Mouse (Mus musculus): Measurements from ENCODE around the gene Tcap. TPM values are rescaled to one million over a fixed set of nuclear protein-coding genes. Genes with fewer than 3 reads are reported as not detected.

Tcap gene
- polyA plus RNA-seq, 1 experiment from 2014 or later, result 1.7 TPM

Other genes with a start within 250 kb of the Tcap start
- gene Fbxl20, start 233.4 kb upstream of the Tcap start, polyA plus RNA-seq (2015; fragmentation: Nextera tagmentation; extraction: Ambion mirVana), result 4.6 and 6.0 TPM in 2 replicates
- gene Med1, start 190.5 kb upstream of the Tcap start, polyA plus RNA-seq (2015; fragmentation: Nextera tagmentation; extraction: Ambion mirVana), result 21.1 and 21.5 TPM in 2 replicates
- gene Cdk12, start 180.8 kb upstream of the Tcap start, polyA plus RNA-seq (2015; fragmentation: Nextera tagmentation; extraction: Ambion mirVana), result 5.5 and 5.7 TPM in 2 replicates
- gene Neurod2, start 54.2 kb upstream of the Tcap start, polyA plus RNA-seq (2015; fragmentation: Nextera tagmentation; extraction: Ambion mirVana), result not detected in 2 replicates
- 0.79 and 1.9 TPM in 2 replicates for gene Ppp1r1b, start 35.4 kb upstream of the Tcap start, polyA plus RNA-seq (2015; fragmentation: Nextera tagmentation; extraction: Ambion mirVana)
- gene Stard3, start 25.4 kb upstream of the Tcap start, polyA plus RNA-seq (2015; fragmentation: Nextera tagmentation; extraction: Ambion mirVana), result 16.5 and 17.3 TPM in 2 replicates
- gene Pnmt, start 2.6 kb downstream of the Tcap start, polyA plus RNA-seq (2015; fragmentation: Nextera tagmentation; extraction: Ambion mirVana), result 0.12 TPM in 1 of 2 replicates, not detected in the other
- gene Pgap3, start 16.7 kb downstream of the Tcap start, polyA plus RNA-seq (2015; fragmentation: Nextera tagmentation; extraction: Ambion mirVana), result 3.3 and 3.4 TPM in 2 replicates
- gene Erbb2, start 28.7 kb downstream of the Tcap start, polyA plus RNA-seq (2015; fragmentation: Nextera tagmentation; extraction: Ambion mirVana), result 1.8 and 2.1 TPM in 2 replicates
- gene Mien1, start 55.2 kb downstream of the Tcap start, polyA plus RNA-seq (2015; fragmentation: Nextera tagmentation; extraction: Ambion mirVana), result 55.9 and 57.9 TPM in 2 replicates
- 28.5 and 36.0 TPM in 2 replicates for gene Grb7, start 62.6 kb downstream of the Tcap start, polyA plus RNA-seq (2015; fragmentation: Nextera tagmentation; extraction: Ambion mirVana)
- gene Ikzf3, start 162.2 kb downstream of the Tcap start, polyA plus RNA-seq (2015; fragmentation: Nextera tagmentation; extraction: Ambion mirVana), result 0.19 and 0.20 TPM in 2 replicates
- 0.60 and 0.85 TPM in 2 replicates for gene Zpbp2, start 167.3 kb downstream of the Tcap start, polyA plus RNA-seq (2015; fragmentation: Nextera tagmentation; extraction: Ambion mirVana)
- 36.6 and 38.4 TPM in 2 replicates for gene Ormdl3, start 203.6 kb downstream of the Tcap start, polyA plus RNA-seq (2015; fragmentation: Nextera tagmentation; extraction: Ambion mirVana)
- not detected in 2 replicates for gene Lrrc3c, start 214.5 kb downstream of the Tcap start, polyA plus RNA-seq (2015; fragmentation: Nextera tagmentation; extraction: Ambion mirVana)
- 0.12 and 0.47 TPM in 2 replicates for gene Gm12355, start 241.8 kb downstream of the Tcap start, polyA plus RNA-seq (2015; fragmentation: Nextera tagmentation; extraction: Ambion mirVana)
- not detected in 2 replicates for gene Gsdma3, start 242.5 kb downstream of the Tcap start, polyA plus RNA-seq (2015; fragmentation: Nextera tagmentation; extraction: Ambion mirVana)

Data from liver, embryonic 16.5 days (tissue).